Mouse (Mus musculus) frontal cortex, postnatal 14 days (tissue): ENCODE results near the gene Gad1.

Experiments
- DNase-seq, 2 experiments: peaks; one replicate each; pipeline ENCODE4 v3.0.0; 2022; ENCODE audit warnings: low spot score in 2 of 2

Gene Gad1

GRCm38 (mm10) chr2:70564646-70565315 is 11.9 kb downstream of the Gad1 start:
- DNase-seq: no peak

GRCm38 (mm10) chr2:70565651-70566602 is 13.1 kb downstream of the Gad1 start:
- no peak for DNase-seq

- DNase-seq: no peak
Observed at GRCm38 (mm10) chr2:70566603-70566981, 13.7 kb downstream of the Gad1 start.

GRCm38 (mm10) chr2:70567071-70567681 is 14.3 kb downstream of the Gad1 start:
- peak in 1 of 2 experiments; percentile 56 for DNase-seq

GRCm38 (mm10) chr2:70567682-70568077 is 14.8 kb downstream of the Gad1 start:
- no peak for DNase-seq

- no peak for DNase-seq
Observed at GRCm38 (mm10) chr2:70568198-70568941, 15.5 kb downstream of the Gad1 start.

GRCm38 (mm10) chr2:70571698-70572097 is 18.8 kb downstream of the Gad1 start:
- no peak for DNase-seq

GRCm38 (mm10) chr2:70572251-70572650 is 19.4 kb downstream of the Gad1 start:
- DNase-seq: no peak

- no peak for DNase-seq
Observed at GRCm38 (mm10) chr2:70573544-70574210, 20.8 kb downstream of the Gad1 start.

GRCm38 (mm10) chr2:70588200-70588599 is 35.3 kb downstream of the Gad1 start:
- no peak for DNase-seq

- DNase-seq: no peak
Observed at GRCm38 (mm10) chr2:70592432-70592831, 39.6 kb downstream of the Gad1 start.

- no peak for DNase-seq
Observed at GRCm38 (mm10) chr2:70593670-70594069, 40.8 kb downstream of the Gad1 start.

- no peak for DNase-seq
Observed at GRCm38 (mm10) chr2:70595896-70596295, 43.0 kb downstream of the Gad1 start.

GRCm38 (mm10) chr2:70609769-70610168 is 56.9 kb downstream of the Gad1 start:
- DNase-seq: no peak

GRCm38 (mm10) chr2:70614745-70615351 is 62.0 kb downstream of the Gad1 start:
- no peak for DNase-seq

- DNase-seq: no peak
Observed at GRCm38 (mm10) chr2:70616076-70616475, 63.2 kb downstream of the Gad1 start.

- no peak for DNase-seq
Observed at GRCm38 (mm10) chr2:70616617-70617016, 63.7 kb downstream of the Gad1 start.

GRCm38 (mm10) chr2:70619232-70619835 is 66.5 kb downstream of the Gad1 start:
- no peak for DNase-seq

GRCm38 (mm10) chr2:70620225-70620624 is 67.4 kb downstream of the Gad1 start:
- peak; percentile 30 to 32 for DNase-seq

- no peak for DNase-seq
Observed at GRCm38 (mm10) chr2:70622244-70622643, 69.4 kb downstream of the Gad1 start.
